Mouse (Mus musculus) neural tube, embryonic 12.5 days (tissue): Measurements from ENCODE around the gene Prdm12. TPM values are rescaled to one million over a fixed set of nuclear protein-coding genes. Genes with fewer than 3 reads are reported as not detected.
A peak's percentile ranks its signal among the peaks of the same experiment; 100 is the strongest.
"Not testable (repeated sequence)": the region's sequence is repeated elsewhere in the genome, so short reads cannot be mapped to it uniquely, and the experiment has no call there.

Experiments used
- ATAC-seq: fragments of 200-750 bp; cut with Nextera tagmentation; 2 replicates; pipeline ENCODE4 v1.8.0; 2017; ENCODE audit warnings: low read depth, mild to moderate bottlenecking, moderate TSS enrichment, moderate library complexity; ENCODE audit not compliant: low FRiP score
- H3K27ac ChIP-seq: fragments of 300-500 bp; sonication (generic); 2 replicates; pipeline ENCODE4 v1.5.1; 2016
- H3K27me3 ChIP-seq: fragments of 300-500 bp; sonication (generic); replicated peaks from 2 replicates; pipeline ENCODE4 v1.6.1; 2016; ENCODE audit warnings: mild to moderate bottlenecking
- H3K36me3 ChIP-seq: fragments of 300-500 bp; sonication (generic); 2 replicates; pipeline ENCODE4 v1.6.1; 2016; ENCODE audit warnings: mild to moderate bottlenecking
- H3K4me1 ChIP-seq: fragments of 300-500 bp; sonication (generic); 2 replicates; pipeline ENCODE4 v1.6.1; 2016
- H3K4me2 ChIP-seq: fragments of 300-500 bp; sonication (generic); replicated peaks from 2 replicates; pipeline ENCODE4 v1.6.1; 2016; ENCODE audit warnings: mild to moderate bottlenecking
- H3K4me3 ChIP-seq: fragments of 300-500 bp; sonication (generic); 2 replicates; pipeline ENCODE4 v1.5.1; 2016
- H3K9ac ChIP-seq: fragments of 300-500 bp; sonication (generic); 2 replicates; pipeline ENCODE4 v1.6.1; 2016; ENCODE audit warnings: mild to moderate bottlenecking
- H3K9me3 ChIP-seq: fragments of 300-500 bp; sonication (generic); 2 replicates; pipeline ENCODE4 v1.6.1; 2016; ENCODE audit warnings: mild to moderate bottlenecking
- WGBS: fragments of 180-500 bp; shearing (Covaris S2); methylation state at CpG from one replicate; pipeline ENCODE4 v1.1.7; 2016; 5-methylcytosine and 5-hydroxymethylcytosine counted together
- polyA plus RNA-seq: library from polyadenylated mRNA; unstranded; fragments of >200 nt; fragmentation: Nextera tagmentation; extraction: Ambion mirVana; gene quantifications from 2 replicates; pipeline ENCODE4 v1.2.1, GENCODE M21; 2016

Prdm12 gene
- polyA plus RNA-seq, 1 experiment from 2014 or later, result 54.2 TPM

GRCm38 (mm10) chr2:31653971-31654853 lies 14.4 kb downstream of the Prdm12 start:
- H3K4me3 ChIP-seq, result peak overlapping the region; percentile 50
- peak overlapping the region; percentile 86 for H3K4me2 ChIP-seq
- WGBS, result under 1% methylated on average over 109 of the region's 109 CpGs
- no peaks in the 10 kb centered on the region for H3K36me3 ChIP-seq
- no peak overlapping the region for H3K27ac ChIP-seq
- H3K27me3 ChIP-seq, result peaks cover 95% of the 10 kb centered on the region
- 0 out of 2 replicates have a peak overlapping the region, but pooled peaks have one; percentile 22 for H3K9ac ChIP-seq
- peaks cover 3% of the 10 kb centered on the region; the same call in 1 of the 2 replicates for H3K9me3 ChIP-seq
- peaks cover 12% of the 10 kb centered on the region for H3K4me1 ChIP-seq
- peak; percentile 50; the same call in 1 of the 2 replicates for ATAC-seq

GRCm38 (mm10) chr2:31654854-31655559 lies 15.2 kb downstream of the Prdm12 start:
- Histone ChIP-seq H3K9me3 (peaks cover 5% of the 10 kb centered on the region; the same call in 1 of the 2 replicates), H3K36me3 (no peaks in the 10 kb centered on the region), H3K9ac (no peak overlapping the region), H3K27me3 (peaks cover 94% of the 10 kb centered on the region), H3K4me2 (peak overlapping the region; percentile 86), H3K4me1 (peaks cover 12% of the 10 kb centered on the region), H3K27ac (no peak overlapping the region), H3K4me3 (peak overlapping the region; percentile 50)
- WGBS, result 7% methylated on average over 22 of the region's 22 CpGs
- no peak for ATAC-seq

- no peak overlapping the region for H3K4me3 ChIP-seq
- peaks cover 12% of the 10 kb centered on the region for H3K4me1 ChIP-seq
- no peak overlapping the region for H3K4me2 ChIP-seq
- no peaks in the 10 kb centered on the region for H3K36me3 ChIP-seq
- H3K27ac ChIP-seq, result no peak overlapping the region
- peaks cover 83% of the 10 kb centered on the region for H3K27me3 ChIP-seq
- 87% methylated on average over 7 of the region's 7 CpGs for WGBS
- no peak overlapping the region for H3K9ac ChIP-seq
- H3K9me3 ChIP-seq, result peaks cover 5% of the 10 kb centered on the region; the same call in 1 of the 2 replicates
- no peak for ATAC-seq
Measured at GRCm38 (mm10) chr2:31656374-31656773, 16.5 kb downstream of the Prdm12 start.

- WGBS, result 67% methylated on average over 8 of the region's 8 CpGs
- peaks cover 5% of the 10 kb centered on the region; the same call in 1 of the 2 replicates for H3K9me3 ChIP-seq
- H3K4me1 ChIP-seq, result no peaks in the 10 kb centered on the region
- H3K4me3 ChIP-seq, result no peak overlapping the region
- no peak overlapping the region for H3K27ac ChIP-seq
- H3K4me2 ChIP-seq, result no peak overlapping the region
- no peaks in the 10 kb centered on the region for H3K36me3 ChIP-seq
- no peak for ATAC-seq
- no peak overlapping the region for H3K9ac ChIP-seq
- peaks cover 69% of the 10 kb centered on the region for H3K27me3 ChIP-seq
Measured at GRCm38 (mm10) chr2:31662939-31663803, 23.3 kb downstream of the Prdm12 start.

- Histone ChIP-seq H3K27ac (no peak overlapping the region), H3K4me3 (no peak overlapping the region), H3K4me1 (no peaks in the 10 kb centered on the region), H3K4me2 (no peak overlapping the region), H3K36me3 (no peaks in the 10 kb centered on the region), H3K27me3 (peaks cover 64% of the 10 kb centered on the region), H3K9me3 (peaks cover 5% of the 10 kb centered on the region; the same call in 1 of the 2 replicates), H3K9ac (no peak overlapping the region)
- no peak for ATAC-seq
- WGBS, result 90% methylated on average over 1 of the region's 1 CpGs
Measured at GRCm38 (mm10) chr2:31663804-31664180, 24.0 kb downstream of the Prdm12 start.

GRCm38 (mm10) chr2:31667332-31667731 lies 27.5 kb downstream of the Prdm12 start:
- Histone ChIP-seq H3K27me3 (peaks cover 42% of the 10 kb centered on the region), H3K4me1 (peaks cover 12% of the 10 kb centered on the region), H3K4me2 (no peak overlapping the region), H3K36me3 (peaks cover 1% of the 10 kb centered on the region; the same call in 1 of the 2 replicates), H3K27ac (no peak overlapping the region), H3K4me3 (no peak overlapping the region), H3K9me3 (no peaks in the 10 kb centered on the region), H3K9ac (no peak overlapping the region)
- no peak for ATAC-seq
- 26% methylated on average over 4 of the region's 4 CpGs for WGBS

- Histone ChIP-seq H3K27me3 (peaks cover 15% of the 10 kb centered on the region), H3K9ac (peak within 1 kb of the TSS; percentile 71), H3K27ac (no peak within 1 kb of the TSS), H3K36me3 (peaks cover 32% of the 10 kb centered on the region), H3K4me1 (peaks cover 21% of the 10 kb centered on the region), H3K4me2 (peak within 1 kb of the TSS; percentile 89), H3K9me3 (no peaks in the 10 kb centered on the region), H3K4me3 (peak within 1 kb of the TSS; percentile 74)
- ATAC-seq, result peak; percentile 96
- under 1% methylated on average over 27 of the region's 27 CpGs for WGBS
Measured at GRCm38 (mm10) chr2:31670551-31671035, 30.8 kb downstream of the Prdm12 start, which contains the start of gene Exosc2. Gene Exosc2, plus strand, starts transcription at chr2:31670715.

- no peak overlapping the region for H3K4me2 ChIP-seq
- H3K4me3 ChIP-seq, result no peak overlapping the region
- no peaks in the 10 kb centered on the region for H3K27me3 ChIP-seq
- WGBS, result 97% methylated on average over 6 of the region's 6 CpGs
- no peak overlapping the region for H3K9ac ChIP-seq
- no peaks in the 10 kb centered on the region for H3K9me3 ChIP-seq
- H3K36me3 ChIP-seq, result peaks cover 70% of the 10 kb centered on the region
- no peaks in the 10 kb centered on the region for H3K4me1 ChIP-seq
- ATAC-seq, result no peak
- no peak overlapping the region for H3K27ac ChIP-seq
Measured at GRCm38 (mm10) chr2:31678641-31679040, 38.8 kb downstream of the Prdm12 start.

GRCm38 (mm10) chr2:31681051-31681707 lies 41.3 kb downstream of the Prdm12 start:
- not testable (repeated sequence) for H3K9me3 ChIP-seq, H3K4me1 ChIP-seq, ATAC-seq, H3K4me3 ChIP-seq, H3K9ac ChIP-seq, H3K27me3 ChIP-seq, H3K4me2 ChIP-seq, H3K27ac ChIP-seq
- H3K36me3 ChIP-seq, result peaks cover 46% of the 10 kb centered on the region
- 89% methylated on average over 15 of the region's 15 CpGs for WGBS

GRCm38 (mm10) chr2:31681731-31682235 lies 41.9 kb downstream of the Prdm12 start:
- 91% methylated on average over 6 of the region's 6 CpGs for WGBS
- Histone ChIP-seq H3K4me2 (no peak overlapping the region), H3K27ac (no peak overlapping the region), H3K4me1 (no peaks in the 10 kb centered on the region), H3K27me3 (no peaks in the 10 kb centered on the region), H3K9me3 (no peaks in the 10 kb centered on the region), H3K9ac (no peak overlapping the region), H3K4me3 (no peak overlapping the region), H3K36me3 (peaks cover 40% of the 10 kb centered on the region)
- no peak for ATAC-seq

GRCm38 (mm10) chr2:31683666-31684065 lies 43.8 kb downstream of the Prdm12 start:
- ATAC-seq, result no peak
- H3K27ac ChIP-seq, result no peak overlapping the region
- WGBS, result 22% methylated on average over 2 of the region's 2 CpGs

More at GRCm38 (mm10) chr2:31683666-31684065, 43.8 kb downstream of the Prdm12 start:
- Histone ChIP-seq H3K4me2 (no peak overlapping the region), H3K27me3 (no peaks in the 10 kb centered on the region), H3K9ac (no peak overlapping the region), H3K4me3 (no peak overlapping the region), H3K9me3 (no peaks in the 10 kb centered on the region), H3K4me1 (no peaks in the 10 kb centered on the region), H3K36me3 (peaks cover 22% of the 10 kb centered on the region)
